Mouse (Mus musculus) liver, adult 2 months (tissue): ENCODE results near the gene Entpd8. TPM values are rescaled to one million over a fixed set of nuclear protein-coding genes. Genes with fewer than 3 reads are reported as not detected.

Experiments
- DNase-seq: peaks from one replicate; pipeline ENCODE4 v3.0.0-alpha.2; 2011; ENCODE audit warnings: low read depth, low spot score; ENCODE audit errors: extremely low read depth
- H3K27ac ChIP-seq: fragments of 200-500 bp; replicated peaks from 2 replicates; pipeline ENCODE4 v1.5.1; 2012; ENCODE audit warnings: low read depth, mild to moderate bottlenecking, control low read depth, inconsistent platforms, low read length; ENCODE audit not compliant: insufficient read depth
- H3K27me3 ChIP-seq: fragments of 200-500 bp; 2 replicates; pipeline ENCODE4 v1.6.1; 2012; ENCODE audit warnings: mild to moderate bottlenecking, moderate library complexity, low read length, inconsistent platforms; ENCODE audit not compliant: control insufficient read depth, insufficient read depth
- H3K36me3 ChIP-seq: fragments of 200-500 bp; 2 replicates; pipeline ENCODE4 v1.6.1; 2012; ENCODE audit warnings: low read length, inconsistent platforms; ENCODE audit not compliant: control insufficient read depth, insufficient read depth
- H3K4me1 ChIP-seq: fragments of 200-500 bp; 2 replicates; pipeline ENCODE4 v1.6.1; 2011; ENCODE audit warnings: low read length; ENCODE audit not compliant: control insufficient read depth, insufficient read depth
- H3K4me3 ChIP-seq: fragments of 200-500 bp; 2 replicates; pipeline ENCODE4 v1.5.1; 2011; ENCODE audit warnings: low read depth, mild to moderate bottlenecking, control low read depth, low read length, moderate library complexity; ENCODE audit not compliant: insufficient read depth
- H3K79me2 ChIP-seq: fragments of 200-500 bp; 2 replicates; pipeline ENCODE4 v1.6.1; 2012; ENCODE audit warnings: inconsistent platforms, mild to moderate bottlenecking, low read length, moderate library complexity; ENCODE audit not compliant: control insufficient read depth, insufficient read depth
- H3K9ac ChIP-seq: fragments of 200-500 bp; 2 replicates; pipeline ENCODE4 v1.6.1; 2012; ENCODE audit warnings: low read depth, mild to moderate bottlenecking, control low read depth, inconsistent platforms, low read length
- CTCF ChIP-seq: fragments of 200-500 bp; IDR thresholded peaks from 2 replicates; pipeline ENCODE4 v1.5.1; 2011; ENCODE audit warnings: low read depth, low read length, control low read depth
- POLR2A ChIP-seq: fragments of 200-500 bp; IDR thresholded peaks from 2 replicates; pipeline ENCODE4 v1.6.1; 2011; ENCODE audit warnings: low read length, control low read depth; ENCODE audit not compliant: insufficient read depth; ENCODE audit errors: extremely low read depth
- WGBS: fragments of 180-500 bp; shearing (Covaris S2); methylation state at CpG from one replicate; pipeline ENCODE4 v1.1.7; 2018; 5-methylcytosine and 5-hydroxymethylcytosine counted together
- polyA plus RNA-seq: library from polyadenylated mRNA; depleted of rRNA; stranded (reverse); fragments of >200 nt; gene quantifications from 2 replicates; pipeline ENCODE4 v1.2.3, GENCODE M21; 2012
- total RNA-seq: library from RNA; depleted of rRNA; stranded (reverse); fragments of >200 nt; gene quantifications from 2 replicates; pipeline ENCODE4 v1.2.3, GENCODE M21; 2014

Entpd8 gene
- total and polyA plus RNA-seq, 2 experiments: 91.8 to 196 TPM

GRCm38 (mm10) chr2:25095109-25095850 lies 15.2 kb downstream of the Entpd8 start, which contains the start of gene Noxa1:
TSS of gene Noxa1 (minus strand) at chr2:25095149.
- H3K4me3 ChIP-seq: no peak within 1 kb of the TSS
- no peak for TF ChIP-seq POLR2A
- peak; percentile 31; the same call in 1 of the 2 replicates for TF ChIP-seq CTCF
- no peak within 1 kb of the TSS for H3K9ac ChIP-seq

GRCm38 (mm10) chr2:25098005-25098615 lies 18.0 kb downstream of the Entpd8 start:
- WGBS: 83% methylated on average over 3 of the region's 3 CpGs

More at GRCm38 (mm10) chr2:25095109-25095850, 15.2 kb downstream of the Entpd8 start, which contains the start of gene Noxa1:
- no peak within 1 kb of the TSS for H3K27ac ChIP-seq
- peak; percentile 45 for DNase-seq
- no peaks in the 10 kb centered on the region for H3K79me2 ChIP-seq
- no peaks in the 10 kb centered on the region for H3K4me1 ChIP-seq
- WGBS: 46% methylated on average over 28 of the region's 28 CpGs
- no peaks in the 10 kb centered on the region for H3K27me3 ChIP-seq
- H3K36me3 ChIP-seq: no peaks in the 10 kb centered on the region

GRCm38 (mm10) chr2:25098956-25099355 lies 18.9 kb downstream of the Entpd8 start:
- Histone ChIP-seq H3K9ac (no peak overlapping the region), H3K27me3 (no peaks in the 10 kb centered on the region), H3K4me1 (no peaks in the 10 kb centered on the region), H3K27ac (no peak overlapping the region), H3K79me2 (no peaks in the 10 kb centered on the region), H3K4me3 (no peak overlapping the region), H3K36me3 (no peaks in the 10 kb centered on the region)
- TF ChIP-seq POLR2A: no peak
- TF ChIP-seq CTCF: peak; percentile 74
- WGBS: 56% methylated on average over 5 of the region's 5 CpGs
- DNase-seq: peak; percentile 31

More at GRCm38 (mm10) chr2:25098005-25098615, 18.0 kb downstream of the Entpd8 start:
- Histone ChIP-seq H3K36me3 (no peaks in the 10 kb centered on the region), H3K4me1 (no peaks in the 10 kb centered on the region), H3K27me3 (no peaks in the 10 kb centered on the region), H3K27ac (no peak overlapping the region), H3K4me3 (no peak overlapping the region), H3K79me2 (no peaks in the 10 kb centered on the region), H3K9ac (no peak overlapping the region)
- no peak for TF ChIP-seq CTCF
- TF ChIP-seq POLR2A: no peak
- DNase-seq: no peak

GRCm38 (mm10) chr2:25099703-25100102 lies 19.6 kb downstream of the Entpd8 start:
- DNase-seq: no peak
- TF ChIP-seq POLR2A: no peak
- no peak for TF ChIP-seq CTCF
- H3K4me3 ChIP-seq: no peak overlapping the region
- WGBS: 88% methylated on average over 3 of the region's 3 CpGs
- no peaks in the 10 kb centered on the region for H3K36me3 ChIP-seq
- no peak overlapping the region for H3K9ac ChIP-seq
- no peaks in the 10 kb centered on the region for H3K79me2 ChIP-seq
- no peaks in the 10 kb centered on the region for H3K4me1 ChIP-seq
- H3K27ac ChIP-seq: no peak overlapping the region
- no peaks in the 10 kb centered on the region for H3K27me3 ChIP-seq

GRCm38 (mm10) chr2:25104122-25104521 lies 24.0 kb downstream of the Entpd8 start:
- no peaks in the 10 kb centered on the region for H3K79me2 ChIP-seq
- no peak overlapping the region for H3K4me3 ChIP-seq
- H3K36me3 ChIP-seq: no peaks in the 10 kb centered on the region
- no peaks in the 10 kb centered on the region; the same call in none of the 2 replicates for H3K4me1 ChIP-seq
- 86% methylated on average over 2 of the region's 2 CpGs for WGBS
- DNase-seq: no peak
- no peaks in the 10 kb centered on the region for H3K27me3 ChIP-seq
- TF ChIP-seq POLR2A (no peak), CTCF (no peak)
- no peak overlapping the region for H3K9ac ChIP-seq
- H3K27ac ChIP-seq: no peak overlapping the region

GRCm38 (mm10) chr2:25106045-25106444 lies 25.9 kb downstream of the Entpd8 start:
- no peak overlapping the region for H3K9ac ChIP-seq
- no peaks in the 10 kb centered on the region for H3K27me3 ChIP-seq
- peaks cover 9% of the 10 kb centered on the region for H3K4me1 ChIP-seq
- no peak for DNase-seq
- 66% methylated on average over 3 of the region's 3 CpGs for WGBS
- no peak overlapping the region for H3K4me3 ChIP-seq
- H3K79me2 ChIP-seq: no peaks in the 10 kb centered on the region
- no peak for TF ChIP-seq CTCF
- TF ChIP-seq POLR2A: no peak
- peak overlapping the region; percentile 61 for H3K27ac ChIP-seq
- H3K36me3 ChIP-seq: no peaks in the 10 kb centered on the region
